Mouse (Mus musculus) C2C12 (cell line): ENCODE data around the gene Ppme1. TPM values are rescaled to one million over a fixed set of nuclear protein-coding genes. Genes with fewer than 3 reads are reported as not detected.

Experiments
- H3K27me3 ChIP-seq: one replicate; pipeline ENCODE4 v1.6.1; 2011; ENCODE audit not compliant: control insufficient read depth, insufficient read depth, insufficient read length
- H3K36me3 ChIP-seq: one replicate; pipeline ENCODE4 v1.6.1; 2011; ENCODE audit not compliant: control insufficient read depth, insufficient read depth
- H3K4me3 ChIP-seq: one replicate; pipeline ENCODE4 v1.5.1; 2011; ENCODE audit warnings: mild to moderate bottlenecking, control low read depth; ENCODE audit not compliant: poor library complexity, insufficient read depth, severe bottlenecking
- H3K79me2 ChIP-seq: one replicate; pipeline ENCODE4 v1.6.1; 2011; ENCODE audit not compliant: control insufficient read depth, insufficient read depth
- H3K79me3 ChIP-seq: one replicate; pipeline ENCODE4 v1.6.1; 2011; ENCODE audit warnings: low read depth, control low read depth
- H3ac ChIP-seq: one replicate; pipeline ENCODE3; 2011; ENCODE audit warnings: low read depth; ENCODE audit not compliant: control insufficient read depth, insufficient read length
- CEBPB ChIP-seq: IDR thresholded peaks from one replicate; pipeline ENCODE4 v1.6.1; 2011; ENCODE audit warnings: low read depth, mild to moderate bottlenecking, control low read depth, moderate library complexity
- CTCF ChIP-seq: IDR thresholded peaks from one replicate; pipeline ENCODE4 v1.5.1; 2011; ENCODE audit not compliant: control insufficient read depth, insufficient read depth, insufficient read length
- FOSL1 ChIP-seq: IDR thresholded peaks from one replicate; pipeline ENCODE4 v1.8.0; 2011; ENCODE audit warnings: mild to moderate bottlenecking, low read length; ENCODE audit not compliant: poor library complexity, insufficient read depth, severe bottlenecking
- MAX ChIP-seq: IDR thresholded peaks from one replicate; pipeline ENCODE4 v1.6.1; 2011; ENCODE audit warnings: mild to moderate bottlenecking, control low read depth
- MYOD1 ChIP-seq: IDR thresholded peaks from one replicate; pipeline ENCODE4 v1.6.1; 2011; ENCODE audit warnings: low read depth; ENCODE audit not compliant: control insufficient read depth, insufficient read length
- MYOG ChIP-seq: IDR thresholded peaks from one replicate; pipeline ENCODE4 v1.6.1; 2011; ENCODE audit not compliant: control insufficient read depth, insufficient read length; ENCODE audit errors: extremely low read depth
- USF1 ChIP-seq: IDR thresholded peaks from one replicate; pipeline ENCODE4 v1.6.1; 2011; ENCODE audit warnings: low read depth, mild to moderate bottlenecking, control low read depth, moderate library complexity
- polyA plus RNA-seq: library from polyadenylated mRNA; unstranded; fragments of >200 nt; fragmentation: generic; extraction: Trizol; gene quantifications from one replicate; pipeline ENCODE4 v1.2.1, GENCODE M21; 2012; ENCODE audit warnings: missing spikeins

The Ppme1 gene
- polyA plus RNA-seq, 1 experiment, result 44.2 TPM

GRCm38 (mm10) chr7:100309679-100310078 is 62.4 kb downstream of the Ppme1 start:
- Histone ChIP-seq H3K27me3 (no peaks in the 10 kb centered on the region), H3K79me3 (no peaks in the 10 kb centered on the region), H3K79me2 (no peaks in the 10 kb centered on the region), H3K36me3 (no peaks in the 10 kb centered on the region), H3K4me3 (no peak overlapping the region), H3ac (no peak overlapping the region)
- TF ChIP-seq MYOG, result no peak
- TF ChIP-seq CEBPB, result no peak
- TF ChIP-seq FOSL1, result no peak
- no peak for TF ChIP-seq USF1
- no peak for TF ChIP-seq MAX
- TF ChIP-seq MYOD1, result no peak
- no peak for TF ChIP-seq CTCF

GRCm38 (mm10) chr7:100309216-100309615 is 62.9 kb downstream of the Ppme1 start:
- no peak overlapping the region for H3K4me3 ChIP-seq
- TF ChIP-seq MYOD1 (no peak), USF1 (no peak), MAX (no peak), CEBPB (no peak), CTCF (no peak), MYOG (no peak), FOSL1 (no peak)
- H3ac ChIP-seq, result no peak overlapping the region
- no peaks in the 10 kb centered on the region for H3K27me3 ChIP-seq
- no peaks in the 10 kb centered on the region for H3K79me3 ChIP-seq
- H3K79me2 ChIP-seq, result no peaks in the 10 kb centered on the region
- no peaks in the 10 kb centered on the region for H3K36me3 ChIP-seq

- no peaks in the 10 kb centered on the region for H3K79me2 ChIP-seq
- H3K36me3 ChIP-seq, result no peaks in the 10 kb centered on the region
- H3ac ChIP-seq, result no peak overlapping the region
- no peaks in the 10 kb centered on the region for H3K27me3 ChIP-seq
- H3K4me3 ChIP-seq, result no peak overlapping the region
- H3K79me3 ChIP-seq, result no peaks in the 10 kb centered on the region
- TF ChIP-seq FOSL1, result no peak
- TF ChIP-seq CTCF, result no peak
- TF ChIP-seq USF1, result no peak
- TF ChIP-seq CEBPB, result no peak
- no peak for TF ChIP-seq MYOG
- no peak for TF ChIP-seq MAX
- no peak for TF ChIP-seq MYOD1
Measured at GRCm38 (mm10) chr7:100307872-100308653, 64.0 kb downstream of the Ppme1 start.

GRCm38 (mm10) chr7:100305894-100306293 is 66.2 kb downstream of the Ppme1 start:
- Histone ChIP-seq H3K79me3 (no peaks in the 10 kb centered on the region), H3ac (no peak overlapping the region), H3K36me3 (no peaks in the 10 kb centered on the region), H3K4me3 (no peak overlapping the region), H3K27me3 (no peaks in the 10 kb centered on the region), H3K79me2 (no peaks in the 10 kb centered on the region)
- TF ChIP-seq USF1 (no peak), MAX (no peak), MYOG (no peak), CTCF (no peak), CEBPB (no peak), FOSL1 (no peak), MYOD1 (no peak)

- no peaks in the 10 kb centered on the region for H3K79me3 ChIP-seq
- TF ChIP-seq FOSL1 (peak; percentile 3), USF1 (no peak)
- no peaks in the 10 kb centered on the region for H3K79me2 ChIP-seq
- H3ac ChIP-seq, result no peak overlapping the region
- no peaks in the 10 kb centered on the region for H3K27me3 ChIP-seq
- H3K36me3 ChIP-seq, result no peaks in the 10 kb centered on the region
- H3K4me3 ChIP-seq, result no peak overlapping the region
Measured at GRCm38 (mm10) chr7:100302316-100302715, 69.8 kb downstream of the Ppme1 start.

- Histone ChIP-seq H3K27me3 (no peaks in the 10 kb centered on the region), H3K79me3 (no peaks in the 10 kb centered on the region), H3ac (no peak overlapping the region), H3K79me2 (no peaks in the 10 kb centered on the region), H3K4me3 (no peak overlapping the region), H3K36me3 (no peaks in the 10 kb centered on the region)
- TF ChIP-seq MYOD1 (no peak), FOSL1 (no peak), MYOG (no peak), MAX (no peak), CTCF (no peak), USF1 (no peak), CEBPB (no peak)
Measured at GRCm38 (mm10) chr7:100301390-100301789, 70.7 kb downstream of the Ppme1 start.
